Mouse (Mus musculus): ENCODE measurements around the gene Khdc1b.

GRCm38 (mm10) chr1:21349341-21349740 lies 34.0 kb upstream of the Khdc1b start, which contains the start of gene Khdc1a:
- no peak for TF ChIP-seq CTCF (IDR thresholded peaks at IDR 0.05; ENCODE audit: insufficient read depth, low read length)
- TF ChIP-seq POLR2A (IDR thresholded peaks at IDR 0.05; ENCODE audit: borderline replicate concordance, extremely low read depth, low read depth, low read length), result no peak
